Mouse (Mus musculus): ENCODE results near the gene Mecom. TPM values are rescaled to one million over a fixed set of nuclear protein-coding genes. Genes with fewer than 3 reads are reported as not detected.

Mecom gene
- polyA plus RNA-seq, 1 experiment from 2014 or later = 6.9 TPM

DNA sequence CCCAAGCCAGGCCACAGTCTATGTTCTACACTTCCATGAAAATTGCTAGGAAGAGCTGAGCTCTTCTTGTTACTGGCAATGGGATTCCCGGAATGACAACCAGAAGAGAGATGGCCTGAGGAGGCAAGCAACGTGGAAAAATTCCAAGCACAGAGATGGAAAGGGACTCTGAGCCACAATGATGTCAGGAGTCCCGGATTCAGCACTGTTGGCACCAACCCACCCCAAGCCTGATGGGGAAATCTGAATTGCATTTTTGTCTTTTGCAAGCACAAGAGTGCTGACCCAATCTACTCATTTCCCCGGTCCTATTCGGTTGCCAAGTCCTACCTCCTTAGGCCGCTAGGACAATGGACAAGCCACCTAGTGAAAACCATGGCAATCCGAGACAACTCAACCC is 181.2 kb downstream of the Mecom start:
- H3K27ac ChIP-seq (replicated peaks) = no peak overlapping the region
- no peaks in the 10 kb centered on the region for H3K4me1 ChIP-seq (replicated peaks)
- WGBS = 84% methylated on average over 7 of the region's 7 CpGs

DNA sequence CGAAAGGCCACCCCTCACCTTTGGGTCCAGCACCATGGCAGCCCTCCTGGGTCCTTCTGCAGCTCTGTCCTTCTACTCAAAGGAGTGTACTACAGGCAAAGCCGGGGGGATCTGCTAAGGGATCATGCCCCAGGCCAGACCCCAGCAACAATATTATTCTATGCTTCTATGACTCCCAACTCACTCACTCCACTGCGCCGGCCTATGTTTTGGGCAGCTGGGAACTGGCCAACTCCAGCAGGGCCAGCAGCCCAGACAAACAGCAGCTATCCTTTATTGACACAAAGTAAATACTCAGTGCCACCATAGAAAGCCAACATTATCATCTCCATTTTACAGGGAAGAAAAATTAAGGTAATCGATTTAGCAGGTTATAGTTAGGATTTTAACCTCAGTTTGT is 186.6 kb downstream of the Mecom start:
- Histone ChIP-seq H3K27ac (replicated peaks) (no peak overlapping the region), H3K4me1 (replicated peaks) (no peaks in the 10 kb centered on the region)

More for the DNA sequence above, 181.2 kb downstream of the Mecom start:
- Histone ChIP-seq H3K4me3 (no peak overlapping the region), H3K36me3 (no peaks in the 10 kb centered on the region), H3K9ac (no peak overlapping the region), H3K27me3 (no peaks in the 10 kb centered on the region), H3K4me2 (no peak overlapping the region), H3K9me3 (no peaks in the 10 kb centered on the region)
- ATAC-seq (ENCODE audit: low FRiP score, low read depth) = no peak

DNA sequence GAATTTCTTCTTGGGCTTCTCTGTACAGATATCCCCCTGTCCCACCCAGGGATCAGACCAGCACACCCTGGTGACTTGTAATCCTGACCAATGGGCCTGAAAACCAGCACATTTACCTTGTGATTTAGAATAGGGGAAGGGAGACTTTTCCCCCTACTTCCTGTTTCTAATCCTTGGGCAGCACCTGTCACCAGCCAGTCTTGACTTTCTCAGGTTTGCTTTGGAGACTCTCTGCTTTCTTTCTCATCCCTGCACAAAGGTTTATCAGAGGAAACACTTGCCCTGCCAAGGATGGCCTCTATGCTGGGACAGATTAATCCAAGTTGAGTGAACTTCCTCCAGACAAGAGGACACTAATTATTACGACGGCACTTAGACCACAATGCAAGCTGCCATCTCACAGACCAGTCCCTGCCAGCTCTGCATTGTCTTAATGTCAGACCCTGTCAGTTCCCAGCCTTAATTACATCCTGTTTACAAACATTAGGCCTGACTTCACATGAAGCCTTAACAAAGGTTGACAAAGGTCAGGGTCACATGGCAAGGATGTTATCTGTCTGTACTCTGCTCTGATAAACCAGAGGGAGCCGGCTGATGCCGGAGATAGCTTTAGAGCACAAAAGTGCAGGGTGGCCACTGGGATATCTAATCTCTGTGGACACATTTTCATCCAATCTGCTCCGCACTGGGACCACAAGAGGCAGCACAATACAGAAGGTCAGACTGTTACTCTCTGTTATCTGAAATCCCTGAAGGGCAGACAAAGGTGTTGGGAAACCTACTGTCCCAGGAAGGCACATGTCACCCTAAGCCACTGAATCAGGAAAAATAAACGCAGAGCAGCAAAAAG is 193.7 kb downstream of the Mecom start:
- Histone ChIP-seq H3K4me2 (no peak overlapping the region), H3K36me3 (no peaks in the 10 kb centered on the region), H3K9ac (no peak overlapping the region), H3K27me3 (no peaks in the 10 kb centered on the region), H3K27ac (replicated peaks) (no peak overlapping the region), H3K9me3 (no peaks in the 10 kb centered on the region), H3K4me3 (no peak overlapping the region), H3K4me1 (replicated peaks) (peaks cover 7% of the 10 kb centered on the region; the same call in 1 of the 2 replicates)
- 54% methylated on average over 6 of the region's 6 CpGs for WGBS
- ATAC-seq (ENCODE audit: low FRiP score, low read depth) = no peak

More for the DNA sequence above, 186.6 kb downstream of the Mecom start:
- Histone ChIP-seq H3K4me3 (no peak overlapping the region), H3K36me3 (no peaks in the 10 kb centered on the region), H3K27me3 (no peaks in the 10 kb centered on the region), H3K9ac (no peak overlapping the region), H3K4me2 (no peak overlapping the region), H3K9me3 (no peaks in the 10 kb centered on the region)
- WGBS = 83% methylated on average over 5 of the region's 5 CpGs
- no peak; the same call in 1 of the 2 replicates for ATAC-seq (ENCODE audit: low FRiP score, low read depth)

DNA sequence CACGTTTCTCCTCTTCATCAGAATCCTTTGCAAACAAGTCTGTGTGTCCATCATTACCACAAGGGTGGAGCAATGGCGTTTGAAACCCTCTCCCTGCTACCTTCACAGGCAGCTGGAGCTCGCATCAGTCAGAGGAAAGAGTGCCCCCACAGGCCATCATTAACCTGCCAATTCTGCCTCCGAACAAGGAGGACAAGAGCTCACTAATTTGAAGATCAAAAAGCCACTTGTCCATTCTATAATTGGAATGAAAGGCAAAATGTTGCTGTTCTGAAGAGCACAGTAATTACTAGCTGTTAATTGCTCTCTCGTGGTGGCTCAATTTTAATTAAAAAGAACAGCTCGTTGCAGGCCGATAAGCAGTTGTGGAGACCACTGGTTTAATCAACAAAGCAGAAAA is 198.5 kb downstream of the Mecom start:
- H3K9me3 ChIP-seq = no peaks in the 10 kb centered on the region
- no peak overlapping the region for H3K27ac ChIP-seq (replicated peaks)
- 0 out of 2 replicates have a peak, but pooled peaks cover 2% of the 10 kb centered on the region for H3K27me3 ChIP-seq
- WGBS = 32% methylated on average over 7 of the region's 7 CpGs
- ATAC-seq (ENCODE audit: low FRiP score, low read depth) = no peak; the same call in 1 of the 2 replicates
- H3K4me3 ChIP-seq = no peak overlapping the region
- peaks cover 7% of the 10 kb centered on the region; the same call in 1 of the 2 replicates for H3K4me1 ChIP-seq (replicated peaks)
- no peak overlapping the region for H3K4me2 ChIP-seq
- H3K9ac ChIP-seq = no peak overlapping the region
- H3K36me3 ChIP-seq = no peaks in the 10 kb centered on the region

DNA sequence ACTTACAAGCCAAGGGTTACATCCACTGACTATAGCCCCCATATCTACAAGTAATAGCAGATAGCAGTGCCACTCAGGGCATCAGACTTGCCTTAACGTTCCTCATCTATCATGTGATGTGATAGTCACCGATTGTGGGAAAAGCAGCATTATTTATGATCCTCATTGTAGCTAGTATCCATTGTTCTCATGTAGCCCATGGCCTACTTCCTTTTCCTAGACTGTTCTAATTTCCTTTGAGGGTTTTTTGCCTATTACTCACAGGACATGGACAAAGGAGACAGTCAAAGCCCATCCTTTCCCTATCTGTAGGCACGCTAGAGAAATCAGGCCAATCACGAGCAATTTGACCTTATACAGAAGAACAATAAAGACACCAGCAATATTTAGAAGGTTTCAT is 203.7 kb downstream of the Mecom start:
- no peak overlapping the region for H3K27ac ChIP-seq (replicated peaks)
- no peaks in the 10 kb centered on the region for H3K36me3 ChIP-seq
- no peaks in the 10 kb centered on the region for H3K9me3 ChIP-seq
- H3K9ac ChIP-seq = no peak overlapping the region
- H3K4me3 ChIP-seq = no peak overlapping the region
- ATAC-seq (ENCODE audit: low FRiP score, low read depth) = no peak
- H3K4me2 ChIP-seq = no peak overlapping the region
- WGBS = 82% methylated on average over 4 of the region's 4 CpGs
- H3K27me3 ChIP-seq = 0 out of 2 replicates have a peak, but pooled peaks cover 2% of the 10 kb centered on the region
- H3K4me1 ChIP-seq (replicated peaks) = 0 out of 2 replicates have a peak, but pooled peaks cover under 1% of the 10 kb centered on the region

DNA sequence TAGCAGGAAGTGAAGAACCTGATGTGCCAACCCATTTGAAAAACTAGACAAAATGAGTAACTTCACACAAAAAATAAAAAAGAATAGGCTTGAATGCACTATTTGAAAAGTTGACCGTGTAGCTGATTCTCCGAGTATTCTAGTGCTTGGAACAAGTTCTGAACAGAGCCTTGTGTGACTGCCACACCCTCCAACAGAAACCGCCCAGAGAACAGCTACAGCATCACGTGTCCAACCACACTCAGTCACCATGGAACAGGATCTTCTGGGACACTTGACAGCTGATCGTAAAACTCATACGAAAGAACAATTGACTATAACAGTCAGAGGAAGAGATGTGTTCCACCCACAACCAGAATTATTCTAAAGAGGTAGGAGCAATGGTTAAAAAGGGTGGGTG is 215.5 kb downstream of the Mecom start:
- Histone ChIP-seq H3K27me3 (no peaks in the 10 kb centered on the region), H3K4me1 (replicated peaks) (no peaks in the 10 kb centered on the region), H3K9me3 (no peaks in the 10 kb centered on the region), H3K36me3 (no peaks in the 10 kb centered on the region), H3K9ac (no peak overlapping the region), H3K4me2 (no peak overlapping the region), H3K27ac (replicated peaks) (no peak overlapping the region), H3K4me3 (no peak overlapping the region)
- ATAC-seq (ENCODE audit: low FRiP score, low read depth) = no peak
- 89% methylated on average over 6 of the region's 6 CpGs for WGBS

DNA sequence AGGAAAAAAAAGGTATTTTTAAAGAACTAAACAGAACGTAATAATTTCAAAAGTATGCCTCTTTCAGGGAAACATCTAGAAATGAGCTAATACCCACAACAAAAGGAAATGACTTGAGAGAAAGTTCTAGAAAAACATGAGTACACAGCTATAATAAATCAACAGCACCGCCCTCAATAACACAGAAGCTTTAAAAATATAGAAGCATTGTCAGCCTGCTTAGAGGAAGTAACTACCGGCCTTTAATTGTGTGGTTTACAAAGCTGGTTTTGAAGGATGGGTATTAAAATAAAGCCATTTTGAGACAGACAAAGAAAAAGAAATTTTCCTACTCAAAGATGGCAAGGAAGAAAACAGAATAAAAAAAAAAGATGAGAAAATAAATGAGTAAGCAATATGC is 217.3 kb downstream of the Mecom start:
- WGBS = 91% methylated on average over 3 of the region's 3 CpGs
- ATAC-seq (ENCODE audit: low FRiP score, low read depth) = no peak

DNA sequence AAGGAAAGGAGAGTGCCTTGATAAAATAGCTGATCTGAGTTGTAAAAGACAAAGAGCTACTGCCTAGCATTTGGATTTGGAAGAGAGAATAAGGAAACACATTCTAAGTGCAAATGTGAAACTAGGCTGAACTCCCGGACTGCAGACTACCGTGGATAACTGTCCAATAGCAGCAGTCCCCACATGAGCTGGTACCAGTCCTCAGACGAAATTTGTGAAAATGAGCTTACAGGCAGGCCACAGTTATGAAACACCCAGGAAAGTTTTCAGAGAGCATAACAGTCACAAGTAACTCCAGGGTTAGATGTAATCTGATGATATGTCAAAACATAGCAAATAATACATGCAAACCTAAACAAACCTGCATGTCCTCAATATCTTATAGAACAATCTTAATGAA is 217.8 kb downstream of the Mecom start:
- no peak for ATAC-seq (ENCODE audit: low FRiP score, low read depth)
- H3K27me3 ChIP-seq = no peaks in the 10 kb centered on the region
- no peak overlapping the region for H3K4me3 ChIP-seq
- H3K4me1 ChIP-seq (replicated peaks) = no peaks in the 10 kb centered on the region
- 83% methylated on average over 3 of the region's 3 CpGs for WGBS
- H3K9me3 ChIP-seq = no peaks in the 10 kb centered on the region
- H3K36me3 ChIP-seq = no peaks in the 10 kb centered on the region
- H3K9ac ChIP-seq = no peak overlapping the region
- H3K4me2 ChIP-seq = no peak overlapping the region
- no peak overlapping the region for H3K27ac ChIP-seq (replicated peaks)

More for the DNA sequence above, 217.3 kb downstream of the Mecom start:
- no peak overlapping the region for H3K4me3 ChIP-seq
- H3K27me3 ChIP-seq = no peaks in the 10 kb centered on the region
- no peak overlapping the region for H3K9ac ChIP-seq
- no peaks in the 10 kb centered on the region for H3K4me1 ChIP-seq (replicated peaks)
- H3K36me3 ChIP-seq = no peaks in the 10 kb centered on the region
- H3K4me2 ChIP-seq = no peak overlapping the region
- H3K27ac ChIP-seq (replicated peaks) = no peak overlapping the region
- no peaks in the 10 kb centered on the region for H3K9me3 ChIP-seq

DNA sequence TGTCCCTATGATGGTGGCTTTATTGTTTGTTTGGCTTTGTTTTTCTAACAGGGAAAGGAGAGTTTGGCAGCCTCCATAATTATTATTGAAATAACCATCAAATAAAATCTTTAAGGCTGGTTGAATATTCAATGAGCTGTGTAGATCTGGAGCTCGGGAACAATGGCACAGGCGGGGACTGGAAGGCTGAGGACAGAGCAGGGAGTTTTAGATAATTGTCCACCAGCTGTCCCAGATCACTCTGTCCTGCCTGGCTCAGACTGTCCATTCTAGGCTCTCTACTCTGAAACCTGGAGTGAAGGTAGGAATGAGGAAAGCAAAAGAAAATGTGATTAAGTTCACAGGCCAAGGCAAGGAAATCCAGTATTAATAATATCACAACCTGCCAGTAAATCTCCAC is 232.9 kb downstream of the Mecom start:
- H3K4me3 ChIP-seq = no peak overlapping the region
- H3K27ac ChIP-seq (replicated peaks) = no peak overlapping the region
- WGBS = 23% methylated on average over 2 of the region's 2 CpGs
- no peaks in the 10 kb centered on the region for H3K9me3 ChIP-seq
- 0 out of 2 replicates have a peak, but pooled peaks cover 3% of the 10 kb centered on the region for H3K27me3 ChIP-seq
- ATAC-seq (ENCODE audit: low FRiP score, low read depth) = no peak
- H3K4me2 ChIP-seq = no peak overlapping the region
- H3K9ac ChIP-seq = no peak overlapping the region
- no peaks in the 10 kb centered on the region for H3K36me3 ChIP-seq
- peaks cover 8% of the 10 kb centered on the region; the same call in 1 of the 2 replicates for H3K4me1 ChIP-seq (replicated peaks)

DNA sequence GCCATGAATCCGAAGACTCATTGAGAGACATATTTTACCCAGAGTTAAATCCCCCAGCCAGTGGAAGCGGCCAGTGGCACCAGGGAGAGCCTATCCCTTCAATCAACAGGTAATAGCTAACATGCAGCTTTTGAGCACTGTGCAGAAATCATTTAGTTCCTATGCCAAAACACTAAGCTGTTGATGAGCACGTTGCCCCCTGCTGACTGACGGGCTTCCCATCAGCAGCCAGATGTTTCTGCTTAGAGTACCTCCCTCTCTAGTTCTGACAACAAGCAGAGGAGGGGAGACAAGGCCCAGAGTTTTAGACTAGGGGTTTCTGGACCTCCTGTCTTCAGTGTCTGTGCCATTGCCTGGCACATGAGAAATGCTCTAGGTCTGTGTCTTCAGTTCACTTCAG is 239.7 kb downstream of the Mecom start:
- H3K4me2 ChIP-seq = no peak overlapping the region
- no peak overlapping the region for H3K27ac ChIP-seq (replicated peaks)
- H3K4me3 ChIP-seq = no peak overlapping the region
- no peaks in the 10 kb centered on the region for H3K9me3 ChIP-seq
- H3K4me1 ChIP-seq (replicated peaks) = 0 out of 2 replicates have a peak, but pooled peaks cover 1% of the 10 kb centered on the region
- ATAC-seq (ENCODE audit: low FRiP score, low read depth) = no peak
- 63% methylated on average over 4 of the region's 4 CpGs for WGBS
- H3K36me3 ChIP-seq = no peaks in the 10 kb centered on the region
- H3K27me3 ChIP-seq = no peaks in the 10 kb centered on the region
- no peak overlapping the region for H3K9ac ChIP-seq

DNA sequence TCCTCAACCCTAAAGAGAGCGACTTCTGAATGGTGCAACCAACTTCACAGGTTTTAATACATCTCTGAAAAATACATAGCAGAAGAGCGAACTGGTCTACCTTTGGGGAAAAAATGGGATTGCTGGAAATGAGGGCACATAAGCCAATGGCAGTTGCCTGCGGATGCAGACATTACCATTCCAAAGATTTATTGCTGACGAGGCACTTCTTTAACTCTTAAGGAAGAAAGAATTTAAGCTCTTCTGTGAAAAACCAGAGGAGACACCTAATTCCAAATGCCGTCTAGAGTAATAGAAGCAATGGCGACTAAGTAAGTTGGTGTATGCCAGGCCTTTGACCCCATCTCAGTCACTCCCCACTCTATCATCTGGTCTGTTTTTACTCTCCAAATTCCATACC is 240.2 kb downstream of the Mecom start:
- H3K4me2 ChIP-seq = no peak overlapping the region
- H3K9ac ChIP-seq = no peak overlapping the region
- H3K36me3 ChIP-seq = no peaks in the 10 kb centered on the region
- WGBS = 94% methylated on average over 6 of the region's 6 CpGs
- H3K4me1 ChIP-seq (replicated peaks) = no peaks in the 10 kb centered on the region
- H3K4me3 ChIP-seq = no peak overlapping the region
- H3K27me3 ChIP-seq = no peaks in the 10 kb centered on the region
- H3K9me3 ChIP-seq = no peaks in the 10 kb centered on the region
- no peak overlapping the region for H3K27ac ChIP-seq (replicated peaks)
- ATAC-seq (ENCODE audit: low FRiP score, low read depth) = no peak

DNA sequence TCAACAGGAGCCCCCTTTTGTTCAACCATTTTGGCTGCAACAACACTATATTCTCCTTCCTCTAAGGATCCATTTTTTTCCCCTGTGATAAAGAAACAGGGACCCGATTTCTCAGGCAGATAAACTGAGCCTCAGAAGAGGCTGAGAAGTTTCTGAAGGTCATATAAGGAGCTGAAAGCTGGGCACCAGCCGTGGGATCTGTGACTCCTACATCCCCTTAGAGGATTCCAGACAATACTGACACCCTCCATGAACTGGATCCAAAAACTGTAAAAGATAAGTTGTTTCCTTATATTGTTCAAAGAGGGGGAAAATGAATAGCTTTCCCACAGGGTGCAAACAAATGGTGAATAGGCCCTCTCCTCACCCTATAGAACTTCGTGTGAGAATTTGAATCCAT is 241.7 kb downstream of the Mecom start:
- Histone ChIP-seq H3K4me1 (replicated peaks) (no peaks in the 10 kb centered on the region), H3K9me3 (no peaks in the 10 kb centered on the region), H3K4me3 (no peak overlapping the region), H3K27ac (replicated peaks) (no peak overlapping the region), H3K27me3 (no peaks in the 10 kb centered on the region), H3K9ac (no peak overlapping the region), H3K36me3 (no peaks in the 10 kb centered on the region), H3K4me2 (no peak overlapping the region)
- 47% methylated on average over 3 of the region's 3 CpGs for WGBS
- no peak for ATAC-seq (ENCODE audit: low FRiP score, low read depth)

Data from hindbrain, embryonic 15.5 days (tissue).